Mouse (Mus musculus): Measurements from ENCODE around the gene Rftn1.

Gene Rftn1

GRCm38 (mm10) chr17:50093356-50093755 lies 97.1 kb downstream of the Rftn1 start:
- no peak for DNase-seq (ENCODE audit: low read depth, low spot score)

GRCm38 (mm10) chr17:50092848-50093247 lies 97.6 kb downstream of the Rftn1 start:
- DNase-seq (ENCODE audit: low read depth, low spot score), result no peak

GRCm38 (mm10) chr17:50091829-50092228 lies 98.6 kb downstream of the Rftn1 start:
- DNase-seq (ENCODE audit: low read depth, low spot score), result no peak

GRCm38 (mm10) chr17:50089725-50090124 lies 100.7 kb downstream of the Rftn1 start:
- DNase-seq (ENCODE audit: low read depth, low spot score), result no peak

GRCm38 (mm10) chr17:50088054-50088453 lies 102.4 kb downstream of the Rftn1 start:
- DNase-seq (ENCODE audit: low read depth, low spot score), result no peak

- DNase-seq (ENCODE audit: low read depth, low spot score), result no peak
These were observed 103.6 kb downstream of the Rftn1 start for GRCm38 (mm10) chr17:50086887-50087286.

GRCm38 (mm10) chr17:50084721-50085120 lies 105.8 kb downstream of the Rftn1 start:
- DNase-seq (ENCODE audit: low read depth, low spot score), result no peak

- no peak for DNase-seq (ENCODE audit: low read depth, low spot score)
These were observed 106.5 kb downstream of the Rftn1 start for GRCm38 (mm10) chr17:50083937-50084336.

- no peak for DNase-seq (ENCODE audit: low read depth, low spot score)
These were observed 107.5 kb downstream of the Rftn1 start for GRCm38 (mm10) chr17:50082947-50083346.

- DNase-seq (ENCODE audit: low read depth, low spot score), result no peak
These were observed 108.8 kb downstream of the Rftn1 start for GRCm38 (mm10) chr17:50081647-50082046.

GRCm38 (mm10) chr17:50080991-50081390 lies 109.5 kb downstream of the Rftn1 start:
- DNase-seq (ENCODE audit: low read depth, low spot score), result no peak

GRCm38 (mm10) chr17:50078749-50079148 lies 111.7 kb downstream of the Rftn1 start:
- no peak for DNase-seq (ENCODE audit: low read depth, low spot score)

- no peak for DNase-seq (ENCODE audit: low read depth, low spot score)
These were observed 117.2 kb downstream of the Rftn1 start for GRCm38 (mm10) chr17:50072982-50073965.

GRCm38 (mm10) chr17:50071602-50071988 lies 118.9 kb downstream of the Rftn1 start:
- no peak for DNase-seq (ENCODE audit: low read depth, low spot score)

GRCm38 (mm10) chr17:50070822-50071601 lies 119.5 kb downstream of the Rftn1 start:
- DNase-seq (ENCODE audit: low read depth, low spot score), result no peak

- DNase-seq (ENCODE audit: low read depth, low spot score), result no peak
These were observed 120.4 kb downstream of the Rftn1 start for GRCm38 (mm10) chr17:50069897-50070636.

- DNase-seq (ENCODE audit: low read depth, low spot score), result no peak
These were observed 121.3 kb downstream of the Rftn1 start for GRCm38 (mm10) chr17:50069205-50069604.

- DNase-seq (ENCODE audit: low read depth, low spot score), result no peak
These were observed 121.8 kb downstream of the Rftn1 start for GRCm38 (mm10) chr17:50068681-50069138.

GRCm38 (mm10) chr17:50067774-50068680 lies 122.4 kb downstream of the Rftn1 start:
- DNase-seq (ENCODE audit: low read depth, low spot score), result no peak

Data from forelimb bud, embryonic 11.5 days (tissue).